Mouse (Mus musculus) stomach, embryonic 16.5 days (tissue): ENCODE measurements at regions not wholly inside any gene's neighbourhood (a gene's known extent, or its start where the extent isn't known, plus 50 kb on each side); places are given as distances from the start of the nearest gene placed in this dataset.
A peak's percentile ranks its signal among the peaks of the same experiment; 100 is the strongest.

Experiments used
- ATAC-seq: fragments of 200-750 bp; cut with Nextera tagmentation; 2 replicates; pipeline ENCODE4 v1.8.0; 2017; ENCODE audit warnings: moderate number of reproducible peaks, moderate TSS enrichment; ENCODE audit not compliant: insufficient read depth, low FRiP score
- H3K27ac ChIP-seq: fragments of 300-500 bp; sonication (generic); 2 replicates; pipeline ENCODE4 v1.5.1; 2014; ENCODE audit warnings: low read length
- H3K27me3 ChIP-seq: fragments of 300-500 bp; sonication (generic); 2 replicates; pipeline ENCODE4 v1.6.1; 2014; ENCODE audit warnings: low read length, control low read depth, mixed read lengths; ENCODE audit not compliant: control insufficient read depth, insufficient read depth
- H3K36me3 ChIP-seq: fragments of 300-500 bp; sonication (generic); 2 replicates; pipeline ENCODE4 v1.6.1; 2014; ENCODE audit warnings: low read length; ENCODE audit not compliant: control insufficient read depth, insufficient read depth
- H3K4me1 ChIP-seq: fragments of 300-500 bp; sonication (generic); 2 replicates; pipeline ENCODE4 v1.6.1; 2014; ENCODE audit warnings: low read length, control low read depth, mixed read lengths; ENCODE audit not compliant: control insufficient read depth, insufficient read depth
- H3K4me2 ChIP-seq: fragments of 300-500 bp; sonication (generic); 2 replicates; pipeline ENCODE4 v1.6.1; 2014; ENCODE audit warnings: low read depth, low read length, mixed read lengths
- H3K4me3 ChIP-seq: fragments of 300-500 bp; sonication (generic); replicated peaks from 2 replicates; pipeline ENCODE4 v1.5.1; 2014; ENCODE audit warnings: mild to moderate bottlenecking, low read length
- H3K9ac ChIP-seq: fragments of 300-500 bp; sonication (generic); 2 replicates; pipeline ENCODE4 v1.6.1; 2014; ENCODE audit warnings: low read length
- H3K9me3 ChIP-seq: fragments of 300-500 bp; sonication (generic); replicated peaks from 2 replicates; pipeline ENCODE4 v1.6.1; 2016; ENCODE audit warnings: low read length, control low read depth; ENCODE audit not compliant: control insufficient read depth
- WGBS: fragments of 180-500 bp; shearing (Covaris S2); extraction: QIAGEN DNeasy Blood & Tissue Kit; methylation state at CpG from one replicate; pipeline ENCODE4 v1.1.7; 2014; 5-methylcytosine and 5-hydroxymethylcytosine counted together

DNA sequence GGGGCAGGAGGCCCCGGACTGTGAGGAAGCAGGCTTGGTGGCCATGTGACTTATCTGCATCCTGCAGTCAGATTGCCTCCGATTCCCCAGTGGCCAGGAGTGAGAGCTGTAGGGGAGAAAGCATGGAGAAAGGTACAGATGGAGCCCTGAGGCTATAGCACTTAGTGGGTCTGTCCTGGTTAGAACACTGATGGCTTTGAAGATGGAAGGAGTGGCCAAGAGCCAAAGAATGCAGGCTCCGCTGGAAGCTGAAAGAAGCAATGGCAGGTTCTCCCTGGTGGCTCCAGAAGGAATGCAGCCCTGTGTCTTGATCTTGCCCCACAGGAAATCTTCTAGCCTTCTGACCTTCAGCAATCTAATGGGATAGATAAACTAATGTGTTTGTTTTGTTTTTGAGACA lies 926.3 kb downstream of the 4930447A16Rik start:
- Histone ChIP-seq H3K4me3 (no peak overlapping the region), H3K36me3 (no peaks in the 10 kb centered on the region), H3K9ac (no peak overlapping the region), H3K27me3 (no peaks in the 10 kb centered on the region), H3K4me1 (no peaks in the 10 kb centered on the region), H3K4me2 (no peak overlapping the region), H3K27ac (no peak overlapping the region), H3K9me3 (peaks cover 4% of the 10 kb centered on the region; the same call in 1 of the 2 replicates)
- no peak for ATAC-seq
- WGBS: 76% methylated on average over 3 of the region's 3 CpGs

DNA sequence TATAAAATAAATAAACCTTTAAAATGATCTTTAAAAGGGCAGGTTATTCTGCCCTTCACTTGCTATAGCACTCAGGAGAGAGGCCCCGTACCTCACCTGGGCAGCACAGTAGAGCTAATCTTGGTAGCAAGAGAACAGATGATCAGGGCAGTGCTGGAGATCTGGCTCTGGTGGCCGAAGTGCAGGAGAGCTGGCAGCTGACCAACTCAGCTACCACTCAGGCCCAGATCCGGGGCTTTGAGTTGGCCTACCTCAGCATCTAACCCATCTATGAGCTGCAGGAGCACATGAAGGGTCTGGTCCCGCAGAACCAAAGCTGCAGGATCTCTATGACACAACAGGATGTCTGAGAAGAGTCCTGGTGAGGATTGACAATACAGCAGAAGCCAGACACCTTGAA lies 928.0 kb downstream of the 4930447A16Rik start:
- no peak for ATAC-seq
- H3K4me2 ChIP-seq: no peak overlapping the region
- no peaks in the 10 kb centered on the region for H3K36me3 ChIP-seq
- H3K4me3 ChIP-seq: no peak overlapping the region
- H3K9ac ChIP-seq: no peak overlapping the region
- H3K27ac ChIP-seq: no peak overlapping the region
- no peaks in the 10 kb centered on the region for H3K4me1 ChIP-seq
- 81% methylated on average over 4 of the region's 4 CpGs for WGBS
- H3K9me3 ChIP-seq: peaks cover 4% of the 10 kb centered on the region; the same call in 1 of the 2 replicates
- H3K27me3 ChIP-seq: no peaks in the 10 kb centered on the region

DNA sequence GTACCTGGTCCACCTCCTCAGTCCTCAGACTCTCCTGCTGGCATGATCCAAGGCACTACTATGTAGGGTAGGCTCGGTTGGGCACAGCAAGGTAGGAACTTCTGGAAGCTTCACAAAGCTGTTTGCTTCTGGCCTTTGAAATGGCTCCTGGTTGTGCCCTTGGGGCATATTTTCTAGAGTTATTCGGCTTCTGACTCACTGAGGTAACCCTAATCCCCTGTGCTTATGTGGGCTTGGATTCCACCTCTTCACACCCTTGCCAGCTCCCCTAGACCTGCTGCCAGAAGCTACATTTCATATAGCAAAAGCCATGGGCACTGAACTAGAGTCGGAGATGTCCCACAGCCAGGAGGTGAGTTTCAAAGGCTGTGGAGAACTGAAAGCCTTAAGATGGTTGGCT lies 933.7 kb downstream of the 4930447A16Rik start:
- H3K36me3 ChIP-seq: no peaks in the 10 kb centered on the region
- peaks cover 8% of the 10 kb centered on the region; the same call in 1 of the 2 replicates for H3K9me3 ChIP-seq
- WGBS: 91% methylated on average over 3 of the region's 3 CpGs
- H3K9ac ChIP-seq: no peak overlapping the region
- no peak overlapping the region for H3K4me3 ChIP-seq
- no peak overlapping the region for H3K4me2 ChIP-seq
- no peaks in the 10 kb centered on the region for H3K4me1 ChIP-seq
- H3K27me3 ChIP-seq: no peaks in the 10 kb centered on the region
- H3K27ac ChIP-seq: no peak overlapping the region
- no peak for ATAC-seq

DNA sequence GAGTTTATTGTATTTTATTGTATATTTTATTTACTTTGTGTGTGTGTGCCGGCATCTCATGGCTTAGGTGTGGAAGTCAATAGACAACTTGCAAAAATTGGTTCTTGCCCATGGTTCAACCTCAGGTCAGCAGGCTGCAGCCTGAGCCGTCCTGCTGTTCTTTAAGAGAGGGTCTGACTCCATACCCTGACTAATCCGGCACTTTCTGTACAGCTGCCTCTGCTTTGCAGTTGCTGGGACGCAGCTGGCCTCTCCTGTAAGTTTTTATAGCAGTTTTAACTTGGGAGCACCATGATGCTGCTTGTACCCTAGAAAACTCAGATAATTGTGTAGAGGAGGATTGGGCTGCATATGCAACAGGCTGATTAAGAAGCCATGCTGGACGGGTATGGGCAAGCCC lies 938.2 kb downstream of the 4930447A16Rik start:
- Histone ChIP-seq H3K27me3 (no peaks in the 10 kb centered on the region), H3K9me3 (peaks cover 8% of the 10 kb centered on the region; the same call in 1 of the 2 replicates), H3K4me3 (no peak overlapping the region), H3K27ac (no peak overlapping the region), H3K36me3 (no peaks in the 10 kb centered on the region), H3K4me1 (no peaks in the 10 kb centered on the region), H3K4me2 (no peak overlapping the region), H3K9ac (no peak overlapping the region)
- 68% methylated on average over 5 of the region's 5 CpGs for WGBS
- no peak for ATAC-seq

DNA sequence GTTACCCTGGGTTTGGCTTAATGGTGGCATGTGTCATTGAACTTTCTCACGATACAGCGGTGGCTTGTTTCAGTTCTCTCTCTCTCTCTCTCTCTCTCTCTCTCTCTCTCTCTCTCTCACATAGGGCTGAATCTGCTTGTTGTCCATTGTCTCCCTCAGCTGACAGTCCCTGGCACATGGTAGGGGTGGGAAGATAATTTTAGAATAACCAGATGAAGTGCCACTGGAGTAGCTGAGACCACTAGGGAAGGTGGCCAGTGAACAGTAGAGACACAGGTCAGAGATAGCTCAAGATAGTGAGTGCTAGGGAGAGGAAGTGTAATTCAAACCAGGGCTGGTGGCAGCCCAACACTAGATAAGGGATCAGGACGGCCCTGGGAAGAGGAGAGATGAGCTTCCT lies 938.7 kb downstream of the 4930447A16Rik start:
- Histone ChIP-seq H3K9me3 (peaks cover 8% of the 10 kb centered on the region; the same call in 1 of the 2 replicates), H3K4me1 (no peaks in the 10 kb centered on the region), H3K9ac (no peak overlapping the region), H3K27me3 (no peaks in the 10 kb centered on the region), H3K36me3 (no peaks in the 10 kb centered on the region), H3K4me2 (no peak overlapping the region), H3K4me3 (no peak overlapping the region), H3K27ac (no peak overlapping the region)
- no peak for ATAC-seq
- whole genome bisulfite sequencing: 76% methylated on average over 3 of the region's 3 CpGs

DNA sequence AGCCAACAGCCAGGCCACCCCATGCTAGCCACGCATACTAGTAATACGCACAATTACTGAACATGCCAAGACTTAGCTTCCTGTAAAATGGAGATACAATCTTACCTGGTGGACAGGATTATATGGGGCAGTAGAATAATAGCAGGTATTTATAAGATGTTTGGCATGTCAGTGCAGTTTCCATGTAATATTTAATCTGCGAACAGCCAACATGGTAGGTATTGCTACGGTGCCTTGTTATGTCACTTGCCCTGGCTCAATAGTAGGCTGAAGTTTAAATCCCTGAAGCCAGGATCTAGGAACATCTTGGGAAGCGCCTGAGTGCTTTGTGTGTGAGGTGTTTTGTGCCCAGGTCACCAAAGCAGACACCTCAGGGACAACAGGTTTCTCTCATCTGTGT lies 942.3 kb downstream of the 4930447A16Rik start:
- H3K4me1 ChIP-seq: no peaks in the 10 kb centered on the region
- no peaks in the 10 kb centered on the region for H3K9me3 ChIP-seq
- no peak overlapping the region for H3K9ac ChIP-seq
- no peaks in the 10 kb centered on the region for H3K36me3 ChIP-seq
- 96% methylated on average over 5 of the region's 5 CpGs for WGBS
- no peak for ATAC-seq
- H3K4me2 ChIP-seq: no peak overlapping the region
- H3K27ac ChIP-seq: no peak overlapping the region
- H3K27me3 ChIP-seq: no peaks in the 10 kb centered on the region
- no peak overlapping the region for H3K4me3 ChIP-seq

DNA sequence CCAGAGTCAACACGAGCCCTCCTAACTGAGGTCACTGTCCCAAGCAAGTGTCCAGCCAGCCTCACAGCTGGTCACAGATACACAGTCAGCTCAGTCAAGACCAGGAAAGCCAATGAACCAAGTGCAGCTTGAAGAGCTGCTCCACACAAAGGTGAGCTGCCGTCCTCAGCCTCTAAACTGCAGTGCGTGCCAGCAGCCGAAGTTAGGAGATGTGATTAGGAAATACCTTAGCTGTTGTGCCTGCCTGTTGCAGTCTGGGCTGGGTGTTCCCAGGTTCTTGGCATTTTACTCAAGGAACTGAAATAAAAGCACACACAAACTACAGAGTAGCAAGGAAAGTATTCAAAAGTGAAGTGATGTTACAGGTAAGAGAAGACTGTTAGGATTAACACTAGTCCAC lies 942.9 kb downstream of the 4930447A16Rik start:
- 85% methylated on average over 4 of the region's 4 CpGs for WGBS

DNA sequence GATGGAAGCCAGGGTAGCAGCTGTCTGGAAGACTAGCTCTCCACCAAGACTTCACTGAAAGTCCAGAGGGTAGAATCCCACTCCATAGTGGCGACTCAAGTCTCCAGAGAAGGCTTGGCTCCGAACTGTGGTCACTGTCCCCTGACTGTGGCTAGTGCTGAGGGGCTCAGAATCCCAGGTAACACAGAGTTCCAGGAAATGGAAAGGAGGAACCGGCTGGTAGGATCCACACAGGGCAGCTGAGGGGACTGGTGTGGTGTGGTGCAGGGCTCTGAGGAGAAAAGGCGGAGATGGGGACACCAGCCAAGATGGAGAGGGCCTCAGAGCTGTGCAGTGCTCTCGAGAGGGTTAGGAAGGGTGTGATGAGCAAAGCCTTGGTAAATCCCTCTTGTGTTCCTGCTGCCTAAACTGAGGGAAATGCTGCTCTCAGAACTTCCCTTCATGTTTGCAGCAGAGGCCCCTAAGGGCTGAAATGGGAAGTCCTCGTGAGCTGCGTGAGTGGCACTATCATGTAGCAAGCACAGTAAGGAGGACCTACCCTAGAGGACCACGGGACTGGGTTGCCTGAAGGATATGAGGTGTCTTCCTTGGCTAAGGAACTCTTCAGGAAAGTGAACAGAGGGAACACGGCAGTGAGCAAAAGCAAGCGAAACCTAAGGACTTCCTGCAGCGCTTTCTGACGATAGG lies 946.2 kb downstream of the 4930447A16Rik start:
- peaks cover 10% of the 10 kb centered on the region for H3K4me1 ChIP-seq
- no peak overlapping the region for H3K4me3 ChIP-seq
- ATAC-seq: no peak
- no peaks in the 10 kb centered on the region for H3K27me3 ChIP-seq
- H3K9me3 ChIP-seq: no peaks in the 10 kb centered on the region
- 76% methylated on average over 12 of the region's 12 CpGs for WGBS
- H3K9ac ChIP-seq: no peak overlapping the region
- no peaks in the 10 kb centered on the region for H3K36me3 ChIP-seq
- no peak overlapping the region for H3K4me2 ChIP-seq
- H3K27ac ChIP-seq: no peak overlapping the region

More for the DNA sequence above, 942.9 kb downstream of the 4930447A16Rik start:
- ATAC-seq: no peak
- Histone ChIP-seq H3K4me3 (no peak overlapping the region), H3K9ac (no peak overlapping the region), H3K9me3 (no peaks in the 10 kb centered on the region), H3K36me3 (no peaks in the 10 kb centered on the region), H3K27me3 (no peaks in the 10 kb centered on the region), H3K4me2 (no peak overlapping the region), H3K4me1 (0 out of 2 replicates have a peak, but pooled peaks cover under 1% of the 10 kb centered on the region), H3K27ac (no peak overlapping the region)

DNA sequence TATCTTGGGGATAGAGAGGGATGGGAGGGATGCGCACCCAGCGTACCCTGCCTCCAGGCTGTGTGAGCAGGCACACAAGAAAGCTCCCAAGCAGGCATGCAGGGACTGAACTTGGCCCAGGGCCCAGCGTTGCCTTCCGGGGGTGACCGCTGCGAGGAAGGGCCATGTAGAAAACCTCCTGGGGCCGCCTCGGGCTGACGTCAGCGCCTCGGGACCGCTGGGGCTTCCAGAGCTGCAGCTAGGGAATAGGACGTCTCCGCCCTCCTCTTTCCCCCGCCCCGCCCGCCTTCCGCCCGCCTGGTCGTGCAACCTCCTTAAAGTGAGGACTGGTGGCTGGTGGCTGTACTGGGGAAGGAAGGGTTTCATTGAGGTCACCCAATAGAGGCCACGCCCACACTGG lies 948.4 kb downstream of the 4930447A16Rik start:
- peak overlapping the region; percentile 69 for H3K27ac ChIP-seq

More for the DNA sequence above, 948.4 kb downstream of the 4930447A16Rik start:
- WGBS: 3% methylated on average over 20 of the region's 21 CpGs
- H3K9me3 ChIP-seq: no peaks in the 10 kb centered on the region
- no peaks in the 10 kb centered on the region for H3K36me3 ChIP-seq
- peak overlapping the region; percentile 64 for H3K9ac ChIP-seq
- ATAC-seq: peak; percentile 89
- H3K4me3 ChIP-seq: peak overlapping the region; percentile 26
- H3K4me1 ChIP-seq: peaks cover 10% of the 10 kb centered on the region
- no peaks in the 10 kb centered on the region for H3K27me3 ChIP-seq
- H3K4me2 ChIP-seq: peak overlapping the region; percentile 54
